Comparison of ENCODE assay signal across 8 mouse cellular contexts in genomic region chr2:155133011-155133976, GRCm38 (mm10). TPM values are rescaled to one million over a fixed set of nuclear protein-coding genes. Genes with fewer than 3 reads are reported as not detected.
DNase-seq lines count a peak whose midpoint lies in the region; ATAC-seq and TF ChIP-seq lines count a peak whose summit lies in the region.

Gene Itch (plus strand): TSS chr2:155133509.

- DNase-seq in CH12.LX (ENCODE audit: extremely low read depth) = peak; percentile 94
- DNase-seq in c-Kit-positive CD71-positive TER-119-negative erythroid progenitor cells, embryonic 14.5 days (ENCODE audit: low read depth) = peak; percentile 88
- peak; percentile 96 for DNase-seq in forebrain, embryonic 11.5 days (ENCODE audit: low spot score)
- peak; percentile 96 for DNase-seq in kidney, postnatal 36 days
- DNase-seq in telencephalon, adult 2 months (ENCODE audit: low read depth, low spot score) = peak; percentile 88

- H3K4me1 ChIP-seq in CH12.LX (ENCODE audit: control insufficient read depth in 1 of 2, insufficient read depth in 2 of 2) = peaks cover 5 to 37% of the 10 kb centered on the region in 2 experiments
- H3K4me1 ChIP-seq in forebrain, embryonic 11.5 days (replicated peaks; ENCODE audit: control insufficient read depth, insufficient read depth, low read length) = peaks cover 5% of the 10 kb centered on the region; the same call in 1 of the 2 replicates
- H3K4me1 ChIP-seq in heart, embryonic 16.5 days (ENCODE audit: control insufficient read depth, insufficient read depth, low read length) = peaks cover 17% of the 10 kb centered on the region
- H3K4me1 ChIP-seq in liver, embryonic 15.5 days (replicated peaks) = peaks cover 42% of the 10 kb centered on the region
- H3K4me1 ChIP-seq in neural tube, embryonic 12.5 days = peaks cover 19% of the 10 kb centered on the region

- H3K4me2 ChIP-seq in CH12.LX (ENCODE audit: insufficient read depth, low read depth, poor library complexity, severe bottlenecking) = peak within 1 kb of the TSS; percentile 89
- peak within 1 kb of the TSS; percentile 75 for H3K4me2 ChIP-seq in forebrain, embryonic 11.5 days (ENCODE audit: low read depth, low read length, severe bottlenecking)
- peak within 1 kb of the TSS; percentile 73 for H3K4me2 ChIP-seq in heart, embryonic 16.5 days (ENCODE audit: low read depth, low read length)
- peak within 1 kb of the TSS; percentile 86 for H3K4me2 ChIP-seq in liver, embryonic 15.5 days
- H3K4me2 ChIP-seq in neural tube, embryonic 12.5 days (replicated peaks) = peak within 1 kb of the TSS; percentile 66

- peaks cover 3 to 8% of the 10 kb centered on the region in 2 experiments for H3K36me3 ChIP-seq in CH12.LX (replicated peaks in 1 of 2; ENCODE audit: control insufficient read depth in 1 of 2, insufficient read depth in 1 of 2, low read length in 1 of 2)
- peaks cover 3% of the 10 kb centered on the region for H3K36me3 ChIP-seq in forebrain, embryonic 11.5 days (ENCODE audit: control insufficient read depth, insufficient read depth, low read length)
- peaks cover 3% of the 10 kb centered on the region for H3K36me3 ChIP-seq in heart, embryonic 16.5 days (ENCODE audit: control insufficient read depth, insufficient read depth)
- H3K36me3 ChIP-seq in liver, embryonic 15.5 days (replicated peaks) = peaks cover 7% of the 10 kb centered on the region
- H3K36me3 ChIP-seq in neural tube, embryonic 12.5 days = peaks cover 5% of the 10 kb centered on the region

- H3K27ac ChIP-seq in CH12.LX (ENCODE audit: insufficient read depth, low read depth) = peak within 1 kb of the TSS; percentile 38; the same call in 1 of the 2 replicates
- peak within 1 kb of the TSS; percentile 59 for H3K27ac ChIP-seq in forebrain, embryonic 11.5 days (ENCODE audit: low read depth, low read length)
- H3K27ac ChIP-seq in heart, embryonic 16.5 days (ENCODE audit: low read length) = peak within 1 kb of the TSS; percentile 87
- peak within 1 kb of the TSS; percentile 80 for H3K27ac ChIP-seq in liver, embryonic 15.5 days (replicated peaks)
- peak within 1 kb of the TSS; percentile 76 for H3K27ac ChIP-seq in neural tube, embryonic 12.5 days

- dilution Hi-C loops in CH12.LX (cut with MboI; ENCODE audit: extremely low pct_ligation_motif_present, extremely low pct_unique_long_range_greater_than_20kb, low sequenced_read_pairs) = no loop called here

- TF ChIP-seq RAD21 in CH12.LX (IDR thresholded peaks at IDR 0.05; ENCODE audit: low read depth, low read length) = no peak

- 3% methylated on average over 42 of the region's 65 CpGs for WGBS in forebrain, embryonic 11.5 days
- 2% methylated on average over 58 of the region's 65 CpGs for WGBS in heart, embryonic 16.5 days
- whole genome bisulfite sequencing in liver, embryonic 15.5 days (ENCODE audit: insufficient replicate concordance) = 2% methylated on average over 61 of the region's 65 CpGs
- 3% methylated on average over 61 of the region's 65 CpGs for WGBS in neural tube, embryonic 12.5 days

- H3K4me3 ChIP-seq in CH12.LX (replicated peaks in 1 of 3; ENCODE audit: low read depth in 2 of 3, low read length in 2 of 3, poor library complexity in 1 of 3) = peak within 1 kb of the TSS; percentile 80 to 91 (median 84)
- peak within 1 kb of the TSS; percentile 92 for H3K4me3 ChIP-seq in forebrain, embryonic 11.5 days (ENCODE audit: low read depth, low read length)
- H3K4me3 ChIP-seq in heart, embryonic 16.5 days (ENCODE audit: low read length) = peak within 1 kb of the TSS; percentile 90
- peak within 1 kb of the TSS; percentile 77 for H3K4me3 ChIP-seq in liver, embryonic 15.5 days (replicated peaks)
- peak within 1 kb of the TSS; percentile 99 for H3K4me3 ChIP-seq in neural tube, embryonic 12.5 days

- TF ChIP-seq CTCF in CH12.LX (conservative IDR thresholded peaks at IDR 0.05 in 1 of 2, IDR thresholded peaks at IDR 0.05 in 1 of 2; ENCODE audit: low read depth in 2 of 2, low read length in 2 of 2) = no peak; a peak in 1 of 4 replicates

- peak; percentile 97 for ATAC-seq in forebrain, embryonic 11.5 days (replicated peaks; ENCODE audit: low FRiP score)
- peak; percentile 96 for ATAC-seq in heart, embryonic 16.5 days (replicated peaks; ENCODE audit: extremely low read depth, insufficient read depth, low FRiP score)
- peak; percentile 99 for ATAC-seq in liver, embryonic 15.5 days (ENCODE audit: insufficient read depth)
- peak; percentile 96 for ATAC-seq in neural tube, embryonic 12.5 days (ENCODE audit: low FRiP score, low read depth)

- no peaks in the 10 kb centered on the region for H3K9me3 ChIP-seq in CH12.LX (replicated peaks; ENCODE audit: low read length)
- no peaks in the 10 kb centered on the region for H3K9me3 ChIP-seq in forebrain, embryonic 11.5 days (ENCODE audit: control insufficient read depth, low read length)
- H3K9me3 ChIP-seq in heart, embryonic 16.5 days (replicated peaks; ENCODE audit: control insufficient read depth, low read length) = no peaks in the 10 kb centered on the region
- H3K9me3 ChIP-seq in liver, embryonic 15.5 days (replicated peaks) = no peaks in the 10 kb centered on the region
- no peaks in the 10 kb centered on the region for H3K9me3 ChIP-seq in neural tube, embryonic 12.5 days

- no peak for TF ChIP-seq EP300 in CH12.LX (IDR thresholded peaks at IDR 0.05; ENCODE audit: low read length)

- TF ChIP-seq POLR2A in CH12.LX (IDR thresholded peaks at IDR 0.05; ENCODE audit: low read depth, low read length) = peak; percentile 91

- in situ Hi-C loops in CH12.LX (cut with MboI; ENCODE audit: low pct_ligation_motif_present, low pct_unique_long_range_greater_than_20kb, low sequenced_read_pairs) = no loop called here

- H3K27me3 ChIP-seq in CH12.LX (replicated peaks) = no peaks in the 10 kb centered on the region
- no peaks in the 10 kb centered on the region for H3K27me3 ChIP-seq in forebrain, embryonic 11.5 days (ENCODE audit: control insufficient read depth, insufficient read depth, low read length)
- H3K27me3 ChIP-seq in heart, embryonic 16.5 days (ENCODE audit: control insufficient read depth, insufficient read depth, low read length) = no peaks in the 10 kb centered on the region
- no peaks in the 10 kb centered on the region for H3K27me3 ChIP-seq in liver, embryonic 15.5 days
- H3K27me3 ChIP-seq in neural tube, embryonic 12.5 days (replicated peaks) = no peaks in the 10 kb centered on the region

- peak within 1 kb of the TSS; percentile 74 for H3K9ac ChIP-seq in CH12.LX (ENCODE audit: insufficient read depth, low read depth)
- H3K9ac ChIP-seq in forebrain, embryonic 11.5 days (ENCODE audit: low read length) = peak within 1 kb of the TSS; percentile 95
- peak within 1 kb of the TSS; percentile 97 for H3K9ac ChIP-seq in heart, embryonic 16.5 days (ENCODE audit: low read length)
- H3K9ac ChIP-seq in liver, embryonic 15.5 days = peak within 1 kb of the TSS; percentile 87
- peak within 1 kb of the TSS; percentile 96 for H3K9ac ChIP-seq in neural tube, embryonic 12.5 days

- peaks cover 36% of the 10 kb centered on the region for H3K79me2 ChIP-seq in CH12.LX (replicated peaks; ENCODE audit: control insufficient read depth, extremely low read depth, insufficient read depth, poor library complexity, severe bottlenecking)

TF ChIP-seq in CH12.LX, 34 proteins besides CTCF, POLR2A, EP300 and RAD21 (continues in another document):
- TF ChIP-seq CHD2 (IDR thresholded peaks at IDR 0.05; ENCODE audit: low read length) (no peak), USF1 (IDR thresholded peaks at IDR 0.05; ENCODE audit: low read depth, low read length) (no peak), PAX5 (IDR thresholded peaks at IDR 0.05; ENCODE audit: low read length) (no peak), E2F4 (IDR thresholded peaks at IDR 0.05; ENCODE audit: insufficient replicate concordance, low read depth, low read length) (no peak), KAT2A (IDR thresholded peaks at IDR 0.05; ENCODE audit: insufficient replicate concordance, low read length) (peak; percentile 76; the same call in 1 of the 2 replicates), MAZ (IDR thresholded peaks at IDR 0.05; ENCODE audit: low read depth, low read length) (0 out of 2 replicates have a peak, but pooled peaks have one; percentile 41), BHLHE40 (IDR thresholded peaks at IDR 0.05; ENCODE audit: low read depth, low read length) (no peak), ZNF384 (IDR thresholded peaks at IDR 0.05; ENCODE audit: low read depth, low read length) (no peak), IRF4 (IDR thresholded peaks at IDR 0.05; ENCODE audit: low read depth, low read length) (no peak), JUND (conservative IDR thresholded peaks at IDR 0.05; ENCODE audit: low read depth, low read length) (no peak), UBTF (IDR thresholded peaks at IDR 0.05; ENCODE audit: low read depth, low read length) (peak; percentile 78; the same call in 1 of the 2 replicates), SMC3 (IDR thresholded peaks at IDR 0.05; ENCODE audit: low read depth, low read length) (no peak), MAFK (IDR thresholded peaks at IDR 0.05; ENCODE audit: insufficient replicate concordance, low read length) (0 out of 2 replicates have a peak, but pooled peaks have one; percentile 4), NRF1 (IDR thresholded peaks at IDR 0.05; ENCODE audit: low read depth, low read length) (peak; percentile 90), SIN3A (IDR thresholded peaks at IDR 0.05; ENCODE audit: low read length) (peak; percentile 53; the same call in 1 of the 2 replicates), RCOR1 (conservative IDR thresholded peaks at IDR 0.05; ENCODE audit: low read depth, low read length) (no peak), NELFE (IDR thresholded peaks at IDR 0.05; ENCODE audit: low read depth, low read length) (peak; percentile 86), USF2 (conservative IDR thresholded peaks at IDR 0.05; ENCODE audit: low read depth, low read length) (no peak), MXI1 (IDR thresholded peaks at IDR 0.05; ENCODE audit: low read depth, low read length) (peak; percentile 82; the same call in 1 of the 2 replicates), CHD1 (IDR thresholded peaks at IDR 0.05; ENCODE audit: low read depth, low read length) (peak; percentile 34; the same call in 1 of the 2 replicates), TBP (conservative IDR thresholded peaks at IDR 0.05; ENCODE audit: low read depth, low read length) (no peak; the same call in 1 of the 2 replicates), GABPA (IDR thresholded peaks at IDR 0.05; ENCODE audit: insufficient replicate concordance, low read depth, low read length) (no peak)

RNA-seq across cellular contexts. Expression of gene Itch, which starts in this region (rescaled TPM):
- total RNA-seq in CH12.LX (2012; rRNA removed) = 28.5 and 31.1 TPM in 2 replicates
- total RNA-seq in CH12.LX (2014; rRNA removed) = 46.6 and 51.4 TPM in 2 replicates
- 23.0 and 25.3 TPM in 2 replicates for polyA plus RNA-seq in CH12.LX (2012; ENCODE audit: insufficient read length, low read depth)
- 61.2 and 70.0 TPM in 2 replicates for polyA plus RNA-seq in forebrain, embryonic 11.5 days (2014; fragmentation: Nextera tagmentation; extraction: Ambion mirVana)
- 35.0 and 35.9 TPM in 2 replicates for polyA plus RNA-seq in heart, embryonic 16.5 days (2015; fragmentation: Nextera tagmentation; extraction: Ambion mirVana)
- polyA plus RNA-seq in liver, embryonic 15.5 days (2015; fragmentation: Nextera tagmentation; extraction: Ambion mirVana) = 16.0 and 17.2 TPM in 2 replicates
- polyA plus RNA-seq in neural tube, embryonic 12.5 days (2016; fragmentation: Nextera tagmentation; extraction: Ambion mirVana) = 58.1 and 58.5 TPM in 2 replicates

Comparison
In these comparisons a context has a peak if more than half of its experiments do, and no peak if none do; other contexts are left out.
1. Peak in every context shown above with its lines: DNase-seq, ATAC-seq, H3K4me3 ChIP-seq and H3K27ac ChIP-seq.